In the genomic region with DNA sequence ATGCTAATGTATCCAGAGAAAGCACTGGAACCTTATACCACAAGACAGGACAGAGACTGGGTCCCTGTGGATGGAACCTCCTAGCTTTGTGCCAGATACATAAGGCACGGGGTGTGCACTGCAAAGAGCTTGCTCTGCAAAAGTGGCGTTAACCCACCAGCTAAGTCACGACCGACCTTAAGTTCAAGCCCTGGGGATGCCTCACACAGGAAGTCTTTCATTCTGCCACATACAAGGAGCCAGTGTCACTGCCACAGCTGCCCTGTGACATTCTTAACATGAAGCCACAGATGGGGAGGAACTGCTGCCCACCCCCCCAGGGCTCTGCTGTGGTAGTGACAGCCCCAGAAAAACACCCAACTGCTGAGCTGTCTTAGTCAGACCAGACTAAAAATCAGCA, we compare ENCODE assay signal across 12 mouse cellular contexts. TPM values are rescaled to one million over a fixed set of nuclear protein-coding genes. Genes with fewer than 3 reads are reported as not detected.
DNase-seq lines count a peak whose midpoint lies in the region; ATAC-seq and TF ChIP-seq lines count a peak whose summit lies in the region.
"Had no signal": no experiment of that assay in that cellular context is flagged by ENCODE, and none has a peak within 500 bp of the region (broad histone marks: within the 10 kb centered on the region; RNA-seq: fewer than 3 reads in every experiment).

No protein-coding gene starts in this region.

- no peak for TF ChIP-seq POLR2A in spleen, adult 2 months (IDR thresholded peaks at IDR 0.05; ENCODE audit: low read depth, low read length)

- peak; percentile 35 to 37; a peak in 3 of 4 replicates for ATAC-seq in hematopoietic stem cell, adult 5-6 weeks (replicated peaks in 1 of 2; ENCODE audit: insufficient read depth in 1 of 2, low FRiP score in 2 of 2, low TSS enrichment in 1 of 2, low read depth in 1 of 2, poor library complexity in 2 of 2, severe bottlenecking in 2 of 2)
- peak; percentile 38 for ATAC-seq in megakaryocyte-erythroid progenitor cell, adult 5-6 weeks (replicated peaks; ENCODE audit: low FRiP score, low TSS enrichment, poor library complexity, severe bottlenecking)
- no peak for ATAC-seq in erythroid progenitor cell, adult 5-6 weeks (replicated peaks; ENCODE audit: low FRiP score, poor library complexity, severe bottlenecking)
- ATAC-seq: forebrain, embryonic 15.5 days had no signal

- H3K4me1 ChIP-seq in spleen, adult 2 months (ENCODE audit: control insufficient read depth, insufficient read depth, insufficient read length): peaks cover 5% of the 10 kb centered on the region; the same call in 1 of the 2 replicates

- no peak overlapping the region for H3K4me3 ChIP-seq in spleen, adult 2 months (ENCODE audit: extremely low read depth, insufficient read depth, insufficient read length)
- H3K4me3 ChIP-seq: forebrain, embryonic 15.5 days; neural tube, embryonic 12.5 days had no signal

- DNase-seq in spleen, adult 2 months (ENCODE audit: low read depth in 1 of 2, low spot score in 2 of 2): peak; percentile 22 to 33
- DNase-seq in spleen, postnatal 14 days (ENCODE audit: low spot score in 2 of 2): no peak
- DNase-seq in thymus, postnatal 25 days: peak; percentile 85
- no peak for DNase-seq in layer of hippocampus, postnatal 10 days (ENCODE audit: low spot score in 2 of 2)
- no peak for DNase-seq in urinary bladder, postnatal 14 days (ENCODE audit: low spot score)
- DNase-seq: embryo, embryonic 11 days; right cerebral cortex, postnatal 4 days had no signal

- H3K27ac ChIP-seq in spleen, adult 2 months (ENCODE audit: insufficient read depth, low read length): peak overlapping the region; percentile 12; the same call in 1 of the 2 replicates
- H3K27ac ChIP-seq: forebrain, embryonic 15.5 days; neural tube, embryonic 12.5 days had no signal

- no peak for TF ChIP-seq CTCF in spleen, adult 2 months (IDR thresholded peaks at IDR 0.05; ENCODE audit: extremely low read depth, insufficient read depth, insufficient read length, insufficient replicate concordance)

- H3K27me3 ChIP-seq in spleen, adult 2 months (ENCODE audit: control insufficient read depth, insufficient read depth, low read length): no peaks in the 10 kb centered on the region
- H3K27me3 ChIP-seq: forebrain, embryonic 15.5 days; neural tube, embryonic 12.5 days had no signal

- no peaks in the 10 kb centered on the region for H3K36me3 ChIP-seq in spleen, adult 2 months (ENCODE audit: control insufficient read depth, insufficient read depth, low read length)

- WGBS in spleen, adult 2 months: 18% methylated on average over 4 of the region's 4 CpGs

RNA-seq across cellular contexts. Expression of gene Scarb2, which starts 15.9 kb away (rescaled TPM):
- polyA plus RNA-seq in spleen, adult 2 months (2012; rRNA removed): 15.4 and 16.0 TPM in 2 replicates
- total RNA-seq in hematopoietic stem cell, adult 5-6 weeks (2017): 51.3 and 59.4 TPM in 2 replicates
- 19.0 and 23.6 TPM in 2 replicates for total RNA-seq in megakaryocyte-erythroid progenitor cell, adult 5-6 weeks (2014; fragmentation: Nextera tagmentation)
- total RNA-seq in megakaryocyte-erythroid progenitor cell, adult 5-6 weeks (2017): 52.6 and 58.0 TPM in 2 replicates
- total RNA-seq in layer of hippocampus, postnatal 10 days (2021): 10 to 100 TPM; 96.3 to 98.5 TPM
- total RNA-seq in erythroid progenitor cell, adult 5-6 weeks (2015; ENCODE audit: low replicate concordance): 5.9 and 11.2 TPM in 2 replicates
- total RNA-seq in erythroid progenitor cell, adult 5-6 weeks (2017; ENCODE audit: low replicate concordance): 9.8 and 13.3 TPM in 2 replicates

RNA-seq across cellular contexts. Expression of gene Nup54, which starts 55.8 kb away (rescaled TPM):
- polyA plus RNA-seq in spleen, adult 2 months (2012; rRNA removed): 12.2 and 12.4 TPM in 2 replicates
- total RNA-seq in hematopoietic stem cell, adult 5-6 weeks (2017): 61.3 and 76.1 TPM in 2 replicates
- total RNA-seq in megakaryocyte-erythroid progenitor cell, adult 5-6 weeks (2014; fragmentation: Nextera tagmentation): 75.8 and 80.0 TPM in 2 replicates
- total RNA-seq in megakaryocyte-erythroid progenitor cell, adult 5-6 weeks (2017): 99.1 and 106 TPM in 2 replicates
- total RNA-seq in layer of hippocampus, postnatal 10 days (2021): 10 to 100 TPM; 33.9 to 41.7 TPM
- total RNA-seq in erythroid progenitor cell, adult 5-6 weeks (2015; ENCODE audit: low replicate concordance): 22.3 and 32.3 TPM in 2 replicates
- 16.3 and 19.8 TPM in 2 replicates for total RNA-seq in erythroid progenitor cell, adult 5-6 weeks (2017; ENCODE audit: low replicate concordance)

Comparison
In these comparisons a context has a peak if more than half of its experiments do, and no peak if none do; other contexts are left out.
1. DNase-seq: peak in spleen, adult 2 months (2 of 2) and thymus, postnatal 25 days (single experiment); none in spleen, postnatal 14 days (0 of 2), layer of hippocampus, postnatal 10 days (0 of 2) and urinary bladder, postnatal 14 days (single experiment).